Mouse (Mus musculus) CH12.LX (cell line): ENCODE measurements at regions not wholly inside any gene's neighbourhood (a gene's known extent, or its start where the extent isn't known, plus 50 kb on each side); places are given as distances from the start of the nearest gene placed in this dataset.

Source experiments
- DNase-seq: peaks from one replicate; pipeline ENCODE4 v3.0.0-alpha.2; 2013; ENCODE audit errors: extremely low read depth
- H3K27ac ChIP-seq: 2 replicates; pipeline ENCODE4 v1.5.1; 2012; ENCODE audit warnings: low read depth, mild to moderate bottlenecking, control low read depth, moderate library complexity; ENCODE audit not compliant: insufficient read depth
- H3K27me3 ChIP-seq: replicated peaks from 2 replicates; pipeline ENCODE3; 2012; ENCODE audit warnings: inconsistent platforms
- H3K36me3 ChIP-seq, 2 experiments: replicated peaks in 1 of 2; 2 replicates each; pipeline versions ENCODE3 to v1.6.1; 2012; ENCODE audit warnings: inconsistent platforms in 1 of 2, low read length in 1 of 2, mild to moderate bottlenecking in 1 of 2, mixed read lengths in 1 of 2, moderate library complexity in 1 of 2; ENCODE audit not compliant: control insufficient read depth in 1 of 2, insufficient read depth in 1 of 2
- H3K4me1 ChIP-seq, 2 experiments: 2 replicates each; pipeline ENCODE4 v1.6.1; 2012; ENCODE audit warnings: inconsistent platforms in 1 of 2, moderate library complexity in 1 of 2; ENCODE audit not compliant: insufficient read depth in 2 of 2, control insufficient read depth in 1 of 2
- H3K4me2 ChIP-seq: 2 replicates; pipeline ENCODE4 v1.6.1; 2012; ENCODE audit warnings: low read depth, mild to moderate bottlenecking, control low read depth; ENCODE audit not compliant: poor library complexity, insufficient read depth, severe bottlenecking
- H3K4me3 ChIP-seq, 3 experiments: fragments of 150-350 bp in 1 of 3; sonication (generic) in 1 of 3; replicated peaks in 1 of 3; 2 replicates each; pipeline versions ENCODE3 to v1.5.1; 2011 to 2012; ENCODE audit warnings: low read depth in 2 of 3, low read length in 2 of 3, mild to moderate bottlenecking in 2 of 3, moderate library complexity in 2 of 3, control low read depth in 1 of 3, improper control_type of control experiment in 1 of 3, inconsistent platforms in 1 of 3, mixed read lengths in 1 of 3; ENCODE audit not compliant: poor library complexity in 1 of 3
- H3K79me2 ChIP-seq: replicated peaks from 2 replicates; pipeline ENCODE4 v1.6.1; 2012; ENCODE audit warnings: mild to moderate bottlenecking, moderate library complexity; ENCODE audit not compliant: control insufficient read depth, poor library complexity, insufficient read depth, severe bottlenecking; ENCODE audit errors: extremely low read depth
- H3K9ac ChIP-seq: 2 replicates; pipeline ENCODE4 v1.6.1; 2012; ENCODE audit warnings: low read depth, mild to moderate bottlenecking, control low read depth, moderate library complexity; ENCODE audit not compliant: insufficient read depth
- H3K9me3 ChIP-seq: replicated peaks from 2 replicates; pipeline ENCODE3; 2012; ENCODE audit warnings: low read length, inconsistent platforms, mixed read lengths
- BHLHE40 ChIP-seq: IDR thresholded peaks from 2 replicates; pipeline ENCODE4 v1.6.1; 2011; ENCODE audit warnings: mild to moderate bottlenecking, low read depth, low read length, improper control_type of control experiment
- CHD1 ChIP-seq: IDR thresholded peaks from 2 replicates; pipeline ENCODE4 v1.6.1; 2012; ENCODE audit warnings: low read depth, low read length, improper control_type of control experiment, inconsistent platforms
- CHD2 ChIP-seq: IDR thresholded peaks from 2 replicates; pipeline ENCODE4 v1.6.1; 2011; ENCODE audit warnings: low read length, improper control_type of control experiment
- E2F4 ChIP-seq: IDR thresholded peaks from 2 replicates; pipeline ENCODE4 v1.6.1; 2011; ENCODE audit warnings: low read depth, low read length, improper control_type of control experiment; ENCODE audit not compliant: insufficient replicate concordance
- ELF1 ChIP-seq: IDR thresholded peaks from 2 replicates; pipeline ENCODE4 v1.6.1; 2014; ENCODE audit warnings: low read depth, mild to moderate bottlenecking, inconsistent platforms, low read length, improper control_type of control experiment
- EP300 ChIP-seq: IDR thresholded peaks from 2 replicates; pipeline ENCODE4 v1.6.1; 2011; ENCODE audit warnings: low read length, improper control_type of control experiment
- GABPA ChIP-seq: IDR thresholded peaks from 2 replicates; pipeline ENCODE4 v1.6.1; 2012; ENCODE audit warnings: low read depth, low read length, improper control_type of control experiment, inconsistent platforms; ENCODE audit not compliant: insufficient replicate concordance
- IRF4 ChIP-seq: IDR thresholded peaks from 2 replicates; pipeline ENCODE4 v1.6.1; 2014; ENCODE audit warnings: low read depth, mild to moderate bottlenecking, inconsistent platforms, low read length, improper control_type of control experiment
- JUN ChIP-seq: IDR thresholded peaks from 2 replicates; pipeline ENCODE4 v1.6.1; 2011; ENCODE audit warnings: low read depth, mild to moderate bottlenecking, low read length, improper control_type of control experiment, moderate library complexity; ENCODE audit not compliant: insufficient read depth
- JUND ChIP-seq: conservative IDR thresholded peaks from 2 replicates; pipeline ENCODE4 v1.6.1; 2011; ENCODE audit warnings: low read depth, low read length, improper control_type of control experiment
- MAX ChIP-seq: IDR thresholded peaks from 2 replicates; pipeline ENCODE4 v1.6.1; 2011; ENCODE audit warnings: low read length, improper control_type of control experiment
- MEF2A ChIP-seq: IDR thresholded peaks from 2 replicates; pipeline ENCODE4 v1.6.1; 2014; ENCODE audit warnings: low read depth, mild to moderate bottlenecking, inconsistent platforms, low read length, improper control_type of control experiment, borderline replicate concordance
- MXI1 ChIP-seq: IDR thresholded peaks from 2 replicates; pipeline ENCODE4 v1.6.1; 2011; ENCODE audit warnings: mild to moderate bottlenecking, low read depth, low read length, improper control_type of control experiment
- MYC ChIP-seq: IDR thresholded peaks from 2 replicates; pipeline ENCODE4 v1.6.1; 2011; ENCODE audit warnings: low read depth, mild to moderate bottlenecking, improper control_type of control experiment, low read length
- NELFE ChIP-seq: IDR thresholded peaks from 2 replicates; pipeline ENCODE4 v1.6.1; 2011; ENCODE audit warnings: low read depth, low read length, improper control_type of control experiment
- NRF1 ChIP-seq: IDR thresholded peaks from 2 replicates; pipeline ENCODE4 v1.6.1; 2014; ENCODE audit warnings: low read depth, mild to moderate bottlenecking, inconsistent platforms, low read length, improper control_type of control experiment, moderate library complexity
- POLR2AphosphoS2 ChIP-seq: IDR thresholded peaks from 2 replicates; pipeline ENCODE4 v1.6.1; 2011; ENCODE audit warnings: low read depth, low read length, improper control_type of control experiment
- UBTF ChIP-seq: IDR thresholded peaks from 2 replicates; pipeline ENCODE4 v1.6.1; 2012; ENCODE audit warnings: low read depth, mild to moderate bottlenecking, inconsistent platforms, low read length, improper control_type of control experiment, moderate library complexity
- ZC3H11A ChIP-seq: IDR thresholded peaks from 2 replicates; pipeline ENCODE4 v1.6.1; 2012; ENCODE audit warnings: low read depth, mild to moderate bottlenecking, inconsistent platforms, low read length, improper control_type of control experiment
- ZMIZ1 ChIP-seq: IDR thresholded peaks from 2 replicates; pipeline ENCODE4 v1.6.1; 2012; ENCODE audit warnings: low read depth, mild to moderate bottlenecking, inconsistent platforms, low read length, improper control_type of control experiment
- dilution Hi-C: fragments of 300-500 bp; cut with MboI; formaldehyde crosslinking; loops from 2 replicates; pipeline ENCODE4 v1.14.3; 2020; ENCODE audit warnings: low sequenced_read_pairs; ENCODE audit not compliant: extremely low pct_unique_long_range_greater_than_20kb, extremely low pct_ligation_motif_present
- in situ Hi-C: fragments of 300-500 bp; cut with MboI; formaldehyde crosslinking; loops from 3 replicates; pipeline ENCODE4 v1.14.3; 2019; ENCODE audit warnings: low sequenced_read_pairs, low pct_ligation_motif_present, low pct_unique_long_range_greater_than_20kb, mixed read lengths

- Histone ChIP-seq H3K9ac (no peak overlapping the region), H3K9me3 (no peaks in the 10 kb centered on the region), H3K79me2 (no peaks in the 10 kb centered on the region; the same call in 1 of the 2 replicates), H3K27ac (no peak overlapping the region), H3K4me1 (no peaks in the 10 kb centered on the region), H3K4me2 (no peak overlapping the region), H3K36me3 (no peaks in the 10 kb centered on the region), H3K27me3 (no peaks in the 10 kb centered on the region), H3K4me3 (no peak overlapping the region)
- in situ Hi-C loops (no loop called here), dilution Hi-C loops (no loop called here)
- no peak for TF ChIP-seq MXI1
- TF ChIP-seq NELFE = no peak
- TF ChIP-seq ZMIZ1 = no peak
- no peak for TF ChIP-seq EP300
- no peak for TF ChIP-seq POLR2AphosphoS2
- TF ChIP-seq JUN = no peak
- TF ChIP-seq MYC = no peak
- no peak for DNase-seq
These were observed 682.5 kb downstream of the Kcnj2 start for GRCm38 (mm10) chr11:111748496-111748895.

- Histone ChIP-seq H3K9ac (no peak overlapping the region), H3K27me3 (no peaks in the 10 kb centered on the region), H3K36me3 (no peaks in the 10 kb centered on the region), H3K4me2 (no peak overlapping the region), H3K4me3 (no peak overlapping the region), H3K27ac (no peak overlapping the region), H3K79me2 (no peaks in the 10 kb centered on the region), H3K4me1 (no peaks in the 10 kb centered on the region), H3K9me3 (no peaks in the 10 kb centered on the region)
- DNase-seq = no peak
- in situ Hi-C loops (no loop called here), dilution Hi-C loops (no loop called here)
- no peak for TF ChIP-seq MAX
- TF ChIP-seq ZC3H11A = no peak
- no peak for TF ChIP-seq GABPA
- TF ChIP-seq ELF1 = no peak
- no peak for TF ChIP-seq UBTF
- TF ChIP-seq BHLHE40 = no peak
- TF ChIP-seq E2F4 = no peak
- TF ChIP-seq NRF1 = no peak
- TF ChIP-seq IRF4 = no peak
- TF ChIP-seq CHD1 = no peak
- no peak for TF ChIP-seq JUND
- no peak for TF ChIP-seq MEF2A
- no peak for TF ChIP-seq CHD2
These were observed 688.8 kb downstream of the Kcnj2 start for GRCm38 (mm10) chr11:111754735-111755134.
